Mouse (Mus musculus): ENCODE results near the gene Nup205. TPM values are rescaled to one million over a fixed set of nuclear protein-coding genes. Genes with fewer than 3 reads are reported as not detected.
"Not testable (repeated sequence)": the region's sequence is repeated elsewhere in the genome, so short reads cannot be mapped to it uniquely, and the experiment has no call there.

Nup205 gene
- polyA plus RNA-seq, 1 experiment, result 21.5 TPM

DNA sequence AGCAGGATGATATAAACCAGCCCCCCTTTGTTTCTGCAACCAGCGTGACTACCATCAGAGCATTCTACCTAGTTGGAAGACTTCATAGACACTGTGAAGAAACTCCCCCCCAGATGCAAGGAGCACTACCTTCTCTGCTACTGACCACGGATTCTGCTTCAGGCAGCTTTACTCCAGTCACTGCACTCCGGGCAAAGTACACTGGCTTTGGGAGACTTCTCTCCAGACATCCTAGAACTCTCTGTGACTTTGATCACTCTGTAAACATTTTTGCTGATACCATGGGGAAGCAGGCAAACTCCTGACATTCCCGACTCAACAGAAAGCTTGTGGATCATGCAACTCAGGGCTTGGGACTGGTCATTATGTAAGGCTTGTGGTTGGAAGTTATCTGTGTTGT lies 8.0 kb upstream of the Nup205 start:
- no peaks in the 10 kb centered on the region; the same call in 1 of the 2 replicates for H3K4me1 ChIP-seq (ENCODE audit: control insufficient read depth, insufficient read depth, low read length)
- no peak overlapping the region for H3K4me3 ChIP-seq (ENCODE audit: insufficient read depth, low read length)
- no peak for TF ChIP-seq POLR2A (IDR thresholded peaks at IDR 0.05; ENCODE audit: extremely low read depth, insufficient read depth, low read length)
- TF ChIP-seq CTCF (IDR thresholded peaks at IDR 0.05; ENCODE audit: extremely low read depth, insufficient read depth, low read length), result no peak
- H3K27ac ChIP-seq (ENCODE audit: insufficient read depth, low read length), result no peak overlapping the region

DNA sequence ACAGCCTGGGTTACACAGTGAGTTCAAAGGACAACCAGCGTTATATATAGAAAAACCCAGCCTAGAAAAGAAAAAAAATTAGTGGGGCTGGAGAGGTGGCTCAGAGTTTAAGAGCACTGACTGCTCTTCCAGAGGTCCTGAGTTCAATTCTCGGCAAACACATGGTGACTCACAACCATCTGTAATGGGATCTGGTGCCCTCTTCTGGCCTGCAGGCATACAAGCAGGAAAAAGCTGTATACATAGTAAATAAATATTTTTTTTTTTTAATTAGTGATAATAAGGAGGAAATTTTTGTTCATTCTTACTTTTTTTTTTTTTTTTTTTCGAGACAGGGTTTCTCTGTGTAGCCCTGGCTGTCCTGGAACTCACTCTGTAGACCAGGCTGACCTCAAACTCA lies 5.2 kb upstream of the Nup205 start:
- not testable (repeated sequence) for H3K27ac ChIP-seq (ENCODE audit: insufficient read depth, low read length); H3K4me1 ChIP-seq (ENCODE audit: control insufficient read depth, insufficient read depth, low read length); H3K4me3 ChIP-seq (ENCODE audit: insufficient read depth, low read length)

DNA sequence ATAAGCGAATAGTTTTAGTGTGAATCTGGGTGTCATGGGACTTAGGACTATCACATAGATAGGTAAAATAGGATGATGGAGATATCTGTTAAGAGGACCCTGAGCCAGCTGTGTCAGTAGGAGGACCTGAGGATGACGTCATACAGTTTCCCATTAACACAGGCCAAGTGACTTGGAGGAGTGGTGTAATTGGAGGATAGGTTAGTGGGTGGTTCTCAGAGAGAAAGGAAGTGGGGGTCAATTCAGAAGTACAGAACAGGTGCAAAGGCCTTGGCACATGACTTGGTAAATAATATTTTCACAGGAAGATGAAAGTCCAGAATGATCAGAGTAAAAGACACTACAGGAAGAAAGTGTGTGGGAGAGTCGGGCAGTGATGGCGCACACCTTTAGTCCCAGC lies 4.0 kb upstream of the Nup205 start:
- Histone ChIP-seq H3K27ac (ENCODE audit: insufficient read depth, low read length) (no peak overlapping the region), H3K4me3 (ENCODE audit: insufficient read depth, low read length) (no peak overlapping the region), H3K4me1 (ENCODE audit: control insufficient read depth, insufficient read depth, low read length) (no peaks in the 10 kb centered on the region)
- TF ChIP-seq CTCF (IDR thresholded peaks at IDR 0.05; ENCODE audit: extremely low read depth, insufficient read depth, low read length) (no peak), POLR2A (IDR thresholded peaks at IDR 0.05; ENCODE audit: extremely low read depth, insufficient read depth, low read length) (no peak)

DNA sequence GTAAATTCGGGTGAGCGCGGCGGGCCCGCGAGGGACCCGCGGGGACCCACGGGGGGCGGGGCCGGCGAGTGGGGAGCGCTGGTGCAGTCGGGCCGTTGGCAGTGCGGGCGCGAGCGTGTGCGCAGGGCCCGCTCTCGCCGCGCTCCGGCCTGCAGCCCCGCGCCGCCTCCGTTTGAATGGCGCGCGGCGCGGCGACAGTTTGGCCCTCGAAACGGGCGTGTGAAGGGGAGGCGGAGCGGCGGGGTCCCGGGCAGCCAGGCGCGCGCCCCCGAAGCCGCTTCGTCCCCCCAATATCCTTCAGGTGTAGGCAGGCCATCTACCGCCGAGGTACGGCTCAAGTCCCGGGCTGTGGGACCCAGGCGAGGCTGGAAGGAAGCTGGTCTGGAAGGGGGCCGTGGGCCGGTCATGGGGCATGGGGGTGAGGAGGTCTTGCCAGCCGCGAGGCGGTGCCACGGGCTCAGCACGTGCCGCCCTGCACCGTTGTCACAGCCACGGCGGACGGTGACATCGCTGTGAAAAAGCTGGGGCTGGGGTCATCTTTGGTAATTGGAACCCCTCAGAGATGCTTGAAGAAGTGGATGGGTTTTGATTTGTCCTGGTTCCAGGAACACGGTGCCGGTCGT lies 540 bp downstream of the Nup205 start:
- peak overlapping the region; percentile 84 for H3K4me3 ChIP-seq (ENCODE audit: insufficient read depth, low read length)
- H3K4me1 ChIP-seq (ENCODE audit: control insufficient read depth, insufficient read depth, low read length), result no peaks in the 10 kb centered on the region
- TF ChIP-seq CTCF (IDR thresholded peaks at IDR 0.05; ENCODE audit: extremely low read depth, insufficient read depth, low read length), result no peak
- no peak for TF ChIP-seq POLR2A (IDR thresholded peaks at IDR 0.05; ENCODE audit: extremely low read depth, insufficient read depth, low read length)
- 0 out of 2 replicates have a peak overlapping the region, but pooled peaks have one; percentile 99 for H3K27ac ChIP-seq (ENCODE audit: insufficient read depth, low read length)

DNA sequence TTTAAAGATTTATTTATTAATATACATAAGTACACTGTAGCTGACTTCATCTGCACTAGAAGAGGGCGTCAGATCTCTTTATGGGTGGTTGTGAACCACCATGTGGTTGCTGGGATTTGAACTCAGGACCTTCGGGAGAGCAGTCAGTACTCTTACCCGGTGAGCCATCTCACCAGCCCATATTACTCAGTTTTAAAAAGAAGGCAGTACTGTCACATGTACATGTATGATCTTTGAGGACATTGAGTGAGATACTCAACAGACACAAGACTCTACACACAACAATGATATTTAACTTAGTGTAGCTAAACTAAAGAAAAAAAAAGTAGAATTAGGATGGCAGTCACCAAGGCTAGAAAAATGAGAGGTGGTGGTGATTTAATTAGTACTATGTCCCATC lies 2.1 kb downstream of the Nup205 start:
- not testable (repeated sequence) for H3K4me3 ChIP-seq (ENCODE audit: insufficient read depth, low read length); H3K27ac ChIP-seq (ENCODE audit: insufficient read depth, low read length); H3K4me1 ChIP-seq (ENCODE audit: control insufficient read depth, insufficient read depth, low read length)

DNA sequence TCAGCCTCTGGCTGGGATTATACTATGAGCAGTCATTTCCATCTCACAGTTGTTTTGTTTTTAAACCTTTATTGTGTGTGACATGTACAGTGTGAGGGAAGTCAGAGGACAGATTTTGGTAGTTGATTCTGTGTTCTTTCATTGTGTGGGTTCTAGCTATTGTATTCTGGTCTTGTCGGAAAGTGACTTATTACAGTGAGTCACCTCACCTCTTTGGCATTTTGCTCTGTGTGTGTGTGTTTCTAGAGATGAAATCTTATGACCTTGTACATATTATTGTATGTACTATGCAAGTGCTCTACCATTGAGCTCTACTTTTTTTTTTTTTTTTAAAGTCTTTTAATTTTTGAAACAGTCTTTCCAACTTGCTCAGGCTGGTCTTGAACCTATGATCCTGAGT lies 7.6 kb downstream of the Nup205 start:
- TF ChIP-seq POLR2A (IDR thresholded peaks at IDR 0.05; ENCODE audit: extremely low read depth, insufficient read depth, low read length) (no peak), CTCF (IDR thresholded peaks at IDR 0.05; ENCODE audit: extremely low read depth, insufficient read depth, low read length) (no peak)
- H3K4me1 ChIP-seq (ENCODE audit: control insufficient read depth, insufficient read depth, low read length), result no peaks in the 10 kb centered on the region
- H3K4me3 ChIP-seq (ENCODE audit: insufficient read depth, low read length), result no peak overlapping the region
- no peak overlapping the region for H3K27ac ChIP-seq (ENCODE audit: insufficient read depth, low read length)

DNA sequence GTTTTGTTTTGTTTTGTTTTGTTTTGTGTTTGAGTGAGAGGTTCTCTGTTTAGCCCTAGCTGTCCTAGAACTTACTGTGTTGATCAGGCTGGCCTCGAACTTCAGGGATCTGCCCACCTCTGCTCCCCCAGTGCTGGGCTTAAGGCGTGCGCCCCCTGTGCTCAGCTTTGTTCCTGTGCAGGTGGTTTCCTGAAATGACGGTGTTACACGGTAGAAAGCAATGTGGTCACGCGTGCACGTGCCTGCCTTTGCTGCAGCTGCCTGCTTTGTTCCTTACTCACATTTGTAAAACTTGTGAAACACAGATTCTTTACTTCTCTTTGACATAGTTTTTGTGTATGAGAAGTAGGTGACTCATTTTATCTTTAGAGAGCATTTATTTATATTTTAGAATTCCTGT lies 14.0 kb downstream of the Nup205 start:
- TF ChIP-seq POLR2A (IDR thresholded peaks at IDR 0.05; ENCODE audit: extremely low read depth, insufficient read depth, low read length) (no peak), CTCF (IDR thresholded peaks at IDR 0.05; ENCODE audit: extremely low read depth, insufficient read depth, low read length) (no peak)
- Histone ChIP-seq H3K4me1 (ENCODE audit: control insufficient read depth, insufficient read depth, low read length) (no peaks in the 10 kb centered on the region), H3K4me3 (ENCODE audit: insufficient read depth, low read length) (no peak overlapping the region), H3K27ac (ENCODE audit: insufficient read depth, low read length) (no peak overlapping the region)

DNA sequence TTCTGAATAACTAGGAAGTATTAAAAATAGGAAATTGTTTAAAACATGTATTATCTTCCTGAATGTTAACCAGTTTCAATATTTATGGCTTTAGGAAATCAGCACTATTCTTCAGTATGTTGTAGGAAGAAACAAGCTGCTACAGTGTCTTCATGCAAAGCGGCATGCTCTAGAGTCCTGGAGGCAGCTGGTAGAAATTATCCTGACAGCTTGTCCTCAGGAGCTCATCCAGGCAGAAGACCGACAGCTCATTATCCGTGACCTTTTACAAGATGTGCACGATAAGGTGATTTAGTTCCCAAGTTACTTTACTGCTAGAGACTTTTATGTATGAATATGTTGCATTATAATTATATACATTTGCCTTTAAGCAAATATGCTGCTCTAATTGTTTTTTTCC lies 48.5 kb downstream of the Nup205 start:
- Histone ChIP-seq H3K4me1 (ENCODE audit: control insufficient read depth, insufficient read depth, low read length) (no peaks in the 10 kb centered on the region), H3K4me3 (ENCODE audit: insufficient read depth, low read length) (no peak overlapping the region), H3K27ac (ENCODE audit: insufficient read depth, low read length) (no peak overlapping the region)
- TF ChIP-seq CTCF (IDR thresholded peaks at IDR 0.05; ENCODE audit: extremely low read depth, insufficient read depth, low read length) (no peak), POLR2A (IDR thresholded peaks at IDR 0.05; ENCODE audit: extremely low read depth, insufficient read depth, low read length) (no peak)

DNA sequence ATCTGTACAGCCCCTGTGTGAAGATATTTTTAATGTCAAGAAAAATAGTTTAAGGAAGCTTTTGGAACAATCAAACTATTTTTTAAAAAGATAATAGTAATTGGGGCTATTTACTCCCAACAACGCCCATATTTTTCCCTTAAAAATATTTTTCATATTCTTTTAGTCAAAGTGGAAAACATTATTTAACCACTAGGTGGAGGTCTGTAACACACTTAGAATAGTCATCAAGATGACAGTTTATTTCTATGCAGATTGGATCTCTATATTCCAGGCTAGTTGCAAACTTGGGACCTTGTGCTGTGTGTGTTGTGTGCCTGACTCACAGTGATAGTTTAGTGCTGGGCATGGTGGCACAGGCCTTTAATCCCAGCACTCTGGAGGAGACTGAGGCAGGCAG lies 52.2 kb downstream of the Nup205 start:
- H3K27ac ChIP-seq (ENCODE audit: insufficient read depth, low read length), result no peak overlapping the region
- H3K4me3 ChIP-seq (ENCODE audit: insufficient read depth, low read length), result no peak overlapping the region
- H3K4me1 ChIP-seq (ENCODE audit: control insufficient read depth, insufficient read depth, low read length), result no peaks in the 10 kb centered on the region
- TF ChIP-seq CTCF (IDR thresholded peaks at IDR 0.05; ENCODE audit: extremely low read depth, insufficient read depth, low read length) (0 out of 2 replicates have a peak, but pooled peaks have one; percentile 7), POLR2A (IDR thresholded peaks at IDR 0.05; ENCODE audit: extremely low read depth, insufficient read depth, low read length) (no peak)

DNA sequence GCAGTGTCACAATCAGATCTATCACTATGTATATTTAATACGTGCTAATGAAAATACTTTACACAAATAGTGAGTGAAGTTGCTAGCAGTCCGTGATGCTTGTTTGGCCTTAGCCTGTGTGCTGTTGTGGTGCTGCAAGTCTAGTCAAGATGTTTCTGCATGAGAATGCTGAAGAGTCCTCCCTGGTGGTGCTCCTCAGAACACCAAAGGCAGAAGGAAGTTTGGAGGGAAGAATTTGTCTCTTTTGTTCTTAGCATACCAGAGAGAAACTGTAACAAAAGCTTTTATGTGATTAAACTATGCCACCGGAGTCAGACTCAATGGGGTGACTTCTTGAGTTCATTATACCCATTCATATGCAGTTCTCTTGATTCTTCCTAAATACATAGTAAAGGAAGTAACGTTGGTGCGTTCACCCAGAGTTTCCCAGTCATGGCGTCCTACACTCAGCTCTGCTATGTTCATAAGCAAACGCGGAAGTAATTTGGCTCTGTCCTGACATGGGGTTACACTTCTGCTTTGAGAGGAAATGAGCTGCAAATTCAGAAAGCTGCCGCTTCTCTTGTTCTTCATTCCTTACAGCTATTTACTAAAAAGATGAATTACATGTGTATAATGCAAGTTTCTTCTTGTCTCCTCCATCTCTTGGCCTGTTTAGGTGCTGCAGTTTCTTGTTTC lies 59.0 kb downstream of the Nup205 start:
- no peak overlapping the region for H3K4me3 ChIP-seq (ENCODE audit: insufficient read depth, low read length)
- no peak for TF ChIP-seq POLR2A (IDR thresholded peaks at IDR 0.05; ENCODE audit: extremely low read depth, insufficient read depth, low read length)
- TF ChIP-seq CTCF (IDR thresholded peaks at IDR 0.05; ENCODE audit: extremely low read depth, insufficient read depth, low read length), result no peak
- no peaks in the 10 kb centered on the region for H3K4me1 ChIP-seq (ENCODE audit: control insufficient read depth, insufficient read depth, low read length)
- H3K27ac ChIP-seq (ENCODE audit: insufficient read depth, low read length), result no peak overlapping the region
